Mouse (Mus musculus): ENCODE measurements around the gene Chd8.

Chd8 gene

DNA sequence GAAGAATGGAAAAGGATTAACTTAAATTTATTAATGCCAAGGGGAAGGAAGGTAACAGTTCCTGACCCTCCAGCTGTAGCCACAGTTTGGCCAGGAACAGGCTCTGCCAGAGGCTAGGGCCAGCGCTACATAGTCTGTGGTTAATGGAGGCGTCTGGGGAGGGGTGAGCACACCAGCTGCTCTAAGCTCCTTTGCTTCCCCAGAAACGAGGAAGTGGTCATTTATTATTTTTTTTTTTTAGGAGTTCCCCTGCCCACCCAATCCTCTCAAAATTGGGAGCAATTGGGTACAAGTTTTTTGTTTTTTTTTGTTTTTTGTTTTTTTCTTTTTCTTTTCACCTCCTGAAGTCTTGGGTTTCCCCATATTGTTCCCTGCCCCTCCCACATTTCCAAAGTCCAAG is 59.4 kb downstream of the Chd8 start:
- DNase-seq (ENCODE audit: low spot score), result no peak

DNA sequence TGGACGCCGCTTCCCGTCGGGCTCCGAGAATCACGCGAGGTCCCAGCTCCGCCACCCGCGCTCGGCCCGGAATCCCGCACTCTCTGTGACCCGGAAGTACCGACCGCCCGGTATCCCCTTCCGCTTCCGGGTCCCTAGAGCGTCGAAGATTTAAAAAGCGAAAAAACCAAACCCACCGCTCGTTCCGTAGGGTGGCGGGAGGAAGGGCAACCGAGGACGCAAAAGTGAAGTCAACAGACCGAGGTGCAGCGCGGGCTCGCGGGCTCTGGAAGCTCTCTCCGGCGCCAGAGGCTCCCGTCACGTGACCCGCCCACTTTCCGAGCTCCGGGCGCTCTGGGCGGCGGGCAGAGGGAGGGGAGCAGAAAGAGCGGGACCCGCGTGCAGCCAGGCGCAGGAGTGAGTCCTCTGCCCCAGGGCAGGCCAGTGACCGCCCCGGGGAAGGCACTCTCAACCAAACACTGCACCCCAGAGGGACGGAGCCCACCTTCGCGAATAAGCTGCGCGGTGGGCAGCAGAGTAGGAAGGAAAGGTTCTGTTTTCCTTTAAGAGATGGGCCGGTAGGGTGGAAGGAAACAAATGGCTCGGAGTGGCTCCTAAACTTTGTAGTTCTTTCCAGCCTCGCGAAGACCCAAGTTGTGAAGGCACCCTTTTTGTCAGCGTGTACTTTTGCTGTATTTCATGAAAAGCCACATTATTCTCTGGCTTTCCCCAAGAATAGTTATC is 60.3 kb downstream of the Chd8 start, which contains the start of gene Supt16:
Gene Supt16, minus strand, starts transcription at position 261 of the 723 bp plus-strand sequence.
- peak; percentile 92 for DNase-seq (ENCODE audit: low spot score)

DNA sequence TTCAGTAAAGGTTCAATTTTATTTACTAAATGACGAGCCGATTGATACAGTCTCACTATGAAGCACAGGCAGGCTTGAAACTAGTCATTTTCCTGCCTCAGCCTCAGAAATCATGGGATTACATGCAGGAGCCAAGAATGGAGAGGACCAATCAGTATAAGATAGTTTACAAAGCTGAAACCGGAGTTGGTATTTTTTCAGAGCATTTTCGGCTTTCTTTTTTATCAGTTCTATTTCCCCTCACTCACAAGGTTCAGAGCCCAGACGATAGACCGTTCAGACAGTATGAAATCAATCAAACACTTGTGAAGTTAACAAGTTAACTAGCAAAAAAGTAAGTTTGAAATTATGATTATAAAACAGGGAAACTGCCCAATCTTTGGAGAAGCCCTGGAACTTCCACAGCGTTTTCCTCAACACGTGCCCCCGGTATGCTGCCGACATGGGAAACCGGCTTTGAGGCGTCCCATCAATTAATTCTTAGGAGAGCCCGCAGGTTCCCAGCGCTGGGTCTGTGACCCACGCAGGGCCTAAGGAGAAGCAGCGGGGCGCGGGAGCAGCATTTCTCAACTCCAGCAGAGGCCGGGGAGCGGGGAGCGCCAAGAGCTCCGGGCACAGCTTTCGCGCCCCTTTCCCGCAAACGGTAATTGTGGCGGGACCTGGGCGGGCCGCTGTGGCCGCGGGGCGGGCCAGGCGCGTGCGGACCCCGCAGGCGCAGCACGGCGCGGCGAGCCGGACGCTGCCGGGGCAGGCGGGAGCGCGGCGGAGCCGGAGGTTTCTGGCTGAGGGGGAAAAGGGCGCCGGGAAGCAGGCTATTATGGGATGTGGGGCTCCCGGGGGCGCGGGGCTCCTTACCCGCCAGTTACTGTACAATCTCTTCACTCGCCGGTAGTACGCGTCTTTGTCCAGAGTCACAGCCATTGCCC is 61.1 kb downstream of the Chd8 start:
- peak; percentile 50 for DNase-seq (ENCODE audit: low spot score)

DNA sequence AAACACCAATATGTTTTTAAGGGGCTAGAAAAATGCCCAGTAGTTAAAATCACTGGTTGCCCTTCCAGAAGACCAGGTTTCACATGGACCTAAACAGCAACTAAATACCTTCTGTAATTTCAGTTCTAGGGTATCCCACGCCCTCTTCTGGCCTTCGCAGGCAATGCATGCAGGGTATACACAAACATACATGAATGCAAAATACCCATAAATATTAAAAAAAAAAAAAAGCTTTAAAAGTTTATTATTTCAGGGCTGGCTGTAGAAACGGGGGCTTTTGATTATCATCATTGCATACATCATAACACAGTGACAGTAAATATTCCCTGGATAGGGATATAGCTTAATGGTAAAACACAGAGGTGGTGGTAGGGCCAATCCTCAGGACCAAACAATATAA is 61.9 kb downstream of the Chd8 start:
- peak; percentile 82 for DNase-seq (ENCODE audit: low spot score)

DNA sequence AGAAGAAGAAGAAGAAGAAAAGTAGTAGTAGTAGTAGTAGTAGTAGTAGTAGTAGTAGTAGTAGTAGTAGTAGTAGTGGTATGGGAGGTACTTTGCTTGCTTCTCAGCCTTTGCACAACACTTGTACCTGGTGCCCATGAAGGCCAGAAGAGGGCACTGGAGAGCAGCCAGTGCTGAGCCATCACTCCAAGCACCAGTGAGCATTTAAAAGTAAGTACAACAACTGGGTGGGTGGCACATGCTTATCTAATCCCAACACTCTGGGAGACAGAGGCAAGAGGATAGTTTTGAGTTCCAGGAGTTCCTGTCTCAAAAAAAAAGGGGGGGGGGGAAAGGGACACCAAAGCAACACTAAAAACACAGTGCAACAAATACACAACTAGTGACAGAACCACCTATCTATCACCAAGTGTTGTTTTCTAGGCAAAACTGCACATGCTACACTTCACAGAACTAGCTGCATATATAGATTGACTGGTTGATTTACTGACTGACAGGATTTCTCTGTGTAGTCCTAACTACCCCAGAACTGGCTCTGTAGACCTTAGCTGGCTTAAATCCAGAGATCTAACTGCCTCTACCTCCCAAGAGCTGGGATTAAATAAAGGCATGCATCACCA is 66.7 kb downstream of the Chd8 start:
- DNase-seq (ENCODE audit: low spot score), result peak; percentile 60

DNA sequence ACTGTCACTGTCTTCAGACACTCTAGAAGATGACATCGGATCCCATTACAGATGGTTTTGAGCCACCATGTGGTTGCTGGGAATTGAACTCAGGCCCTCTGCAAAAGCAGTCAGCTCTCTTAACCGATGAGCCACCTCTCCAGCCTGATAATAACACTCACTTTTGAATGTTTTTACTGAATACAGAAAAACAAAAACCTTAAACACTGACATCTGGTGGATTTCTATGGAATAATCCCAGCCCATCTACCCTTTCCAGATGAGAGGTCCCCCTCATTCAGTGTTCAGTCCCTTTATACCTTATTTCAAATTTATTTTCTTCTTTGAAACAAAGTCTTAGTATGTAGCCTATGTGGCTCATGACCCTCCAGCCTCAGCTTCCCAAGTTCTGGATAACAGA is 68.1 kb downstream of the Chd8 start:
- DNase-seq (ENCODE audit: low spot score), result peak; percentile 13

DNA sequence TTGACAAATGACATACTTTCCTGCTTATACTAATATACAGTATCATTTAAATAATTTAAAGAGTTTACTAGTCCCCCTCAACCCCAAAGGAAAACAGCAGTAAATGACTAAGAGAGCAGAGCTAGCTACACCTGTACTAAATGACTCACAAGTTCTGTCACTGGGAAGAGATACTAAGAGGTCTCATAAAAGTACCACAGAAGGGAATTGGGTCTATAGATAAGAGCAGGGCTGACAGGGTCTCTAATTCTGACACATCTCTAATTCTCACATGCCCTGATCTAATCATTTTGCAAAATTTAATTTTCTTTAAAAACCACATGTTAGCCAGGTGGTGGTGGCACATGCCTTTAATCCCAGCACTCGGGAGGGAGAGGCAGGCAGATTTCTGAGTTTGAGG is 68.8 kb downstream of the Chd8 start:
- DNase-seq (ENCODE audit: low spot score), result no peak

DNA sequence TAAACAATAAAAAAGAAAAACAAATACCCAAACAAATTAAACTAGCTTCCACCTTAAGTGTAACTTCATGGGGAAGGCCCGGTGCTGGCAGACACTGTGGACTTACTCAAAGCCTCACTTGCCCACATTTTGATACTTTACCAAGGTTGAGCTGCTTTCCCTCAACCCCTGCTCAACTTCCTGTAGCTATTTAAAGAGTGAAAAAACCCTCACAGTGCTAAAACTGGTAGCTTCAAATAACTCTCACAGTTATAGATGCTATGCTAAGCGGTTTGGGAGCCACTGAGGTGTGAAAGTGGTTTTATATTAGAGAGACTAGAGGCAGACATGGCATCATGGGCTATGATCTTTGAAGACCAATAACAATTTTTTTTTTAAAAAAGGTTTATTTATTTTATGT is 91.0 kb downstream of the Chd8 start:
- no peak for DNase-seq (ENCODE audit: low spot score)

DNA sequence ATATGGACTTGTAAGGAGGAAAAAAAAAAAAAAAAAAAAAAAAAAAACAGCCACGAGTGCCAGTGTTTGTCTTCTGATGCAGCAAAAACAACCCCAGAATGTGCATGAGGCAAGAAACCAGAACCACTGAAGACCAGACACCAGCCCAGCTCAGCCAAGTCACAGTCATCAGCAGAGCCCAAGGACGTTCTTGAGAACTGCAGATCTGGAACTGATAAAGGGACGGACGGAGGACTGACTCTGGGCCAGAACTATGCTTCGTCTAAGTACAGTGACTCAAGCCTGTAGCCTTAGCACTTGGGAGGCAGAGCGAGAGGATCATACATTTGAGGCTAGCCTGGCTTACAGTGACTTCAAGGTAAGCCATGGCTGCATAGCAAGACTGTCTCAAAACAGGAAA is 96.7 kb downstream of the Chd8 start:
- no peak for DNase-seq (ENCODE audit: low spot score)

DNA sequence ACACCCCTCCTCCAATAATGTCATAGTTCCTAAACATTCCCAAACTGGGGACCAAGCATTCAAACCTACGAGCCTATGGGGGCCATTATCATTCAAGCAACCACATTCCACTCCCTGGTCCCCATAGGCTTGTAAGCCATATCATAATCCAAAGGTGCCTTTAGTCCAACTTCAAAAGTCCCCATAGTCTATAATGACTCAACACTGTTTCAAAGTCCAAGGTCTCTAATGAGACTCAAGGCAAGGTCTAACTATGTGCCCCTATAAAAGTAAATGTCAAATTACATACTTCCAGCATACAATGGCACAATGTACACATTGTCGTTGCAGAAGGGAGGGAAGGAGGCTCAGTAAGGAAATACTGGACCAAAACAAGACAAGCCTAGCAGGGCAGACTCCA is 102.6 kb downstream of the Chd8 start:
- no peak for DNase-seq (ENCODE audit: low spot score)

DNA sequence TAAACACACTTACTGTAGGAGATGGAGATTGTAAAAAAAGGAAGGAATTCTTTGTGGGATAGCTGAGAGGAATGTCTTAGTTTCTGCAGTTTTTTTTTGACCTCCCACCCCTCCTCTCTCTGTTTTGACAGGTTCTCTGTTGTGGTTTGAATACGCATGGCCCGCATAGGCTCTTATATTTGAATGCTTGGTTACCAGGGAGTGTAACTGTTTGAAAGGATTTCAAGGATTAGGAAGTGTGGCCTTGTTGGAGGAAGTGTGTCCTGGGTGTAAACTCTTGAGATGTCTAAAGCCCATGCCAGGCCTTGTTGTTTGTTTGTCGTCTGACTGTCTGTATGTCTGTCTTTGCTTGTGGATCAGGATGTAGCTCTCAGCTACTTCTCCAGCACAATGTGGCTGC is 105.0 kb downstream of the Chd8 start:
- no peak for DNase-seq (ENCODE audit: low spot score)

DNA sequence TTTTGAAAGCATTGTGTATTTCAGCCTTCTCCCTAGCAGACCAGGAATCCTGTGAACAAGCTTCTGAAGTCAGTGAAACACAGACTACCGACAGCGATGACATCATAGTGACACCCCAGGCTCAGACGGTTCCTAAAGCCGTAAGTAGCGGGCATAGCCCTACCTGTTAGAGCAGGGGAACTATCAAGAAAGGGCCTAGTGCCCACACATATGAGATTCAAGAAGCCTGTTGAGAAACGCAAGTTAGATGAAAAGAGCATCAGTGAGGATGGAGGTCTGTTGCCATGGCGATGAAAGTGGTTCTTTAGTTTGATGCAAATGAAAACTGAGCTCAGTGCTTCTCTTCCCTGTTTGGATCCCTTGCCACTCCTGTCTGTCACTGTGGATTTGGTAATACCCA is 105.4 kb downstream of the Chd8 start:
- peak; percentile 37 for DNase-seq (ENCODE audit: low spot score)

DNA sequence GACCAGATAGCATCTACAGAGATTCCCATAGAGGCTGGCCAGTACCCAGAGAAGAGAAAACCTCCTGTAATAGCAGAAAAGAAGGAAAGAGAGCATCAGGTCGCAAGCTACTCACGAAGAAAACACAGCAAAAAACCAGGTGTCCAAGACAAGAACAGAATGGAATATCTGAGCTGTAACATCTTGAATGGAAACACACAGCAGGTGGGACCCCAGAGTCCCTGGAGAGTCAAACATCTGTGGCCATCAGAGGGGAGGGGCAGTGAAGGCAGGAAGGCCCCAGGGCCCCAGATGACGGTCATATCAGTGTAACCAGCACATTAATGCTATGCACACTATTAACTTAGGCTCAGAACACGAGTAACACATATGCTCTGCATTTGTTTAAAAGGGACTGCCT is 107.7 kb downstream of the Chd8 start:
- no peak for DNase-seq (ENCODE audit: low spot score)
